Mouse (Mus musculus) A20 (cell line): ENCODE data around the gene Efcab5.

Experiments used
- DNase-seq: peaks from one replicate; pipeline ENCODE4 v3.0.0-alpha.2; 2011; ENCODE audit warnings: low read depth, low spot score

Efcab5 gene

DNA sequence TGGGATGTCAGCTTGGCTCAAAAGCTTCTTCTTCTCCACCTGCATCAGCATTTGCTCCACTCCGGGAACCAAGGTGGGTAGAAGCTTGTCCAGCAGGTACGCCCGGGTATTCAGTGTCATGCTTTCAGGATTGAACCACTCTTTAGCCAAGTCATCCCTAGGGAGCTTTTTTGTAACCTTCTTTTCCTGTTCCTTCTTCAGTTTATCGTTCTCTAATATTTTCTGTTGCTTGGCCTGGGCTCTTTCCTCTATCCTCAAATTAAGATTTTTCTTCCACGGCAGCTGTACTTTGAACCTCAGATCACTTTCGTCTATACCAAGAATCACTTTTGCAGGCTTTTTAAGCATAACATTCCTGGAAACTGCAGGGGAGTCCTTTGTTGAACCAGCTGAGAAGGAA lies at the start of gene Efcab5:
TSS of gene Efcab5 (minus strand) at position 101 of the 400 bp plus-strand sequence.
- DNase-seq: no peak

DNA sequence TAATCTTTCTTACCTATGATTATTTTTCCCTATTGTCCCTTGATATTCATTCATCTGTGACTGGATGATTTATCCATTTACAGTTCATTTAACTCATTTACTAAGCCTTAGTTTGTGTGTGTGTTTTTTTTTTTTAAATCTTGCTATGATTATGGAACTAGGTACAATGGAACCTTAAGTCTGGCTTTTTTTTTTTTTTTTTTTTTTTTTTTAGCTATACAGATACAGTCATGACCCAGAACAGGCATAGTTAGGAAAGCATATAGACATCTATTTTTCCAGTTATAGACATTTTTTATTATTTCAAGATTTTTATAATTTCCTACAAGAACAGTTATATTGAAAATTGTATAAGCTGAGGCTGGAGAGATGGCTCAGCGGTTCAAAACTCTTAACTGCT lies 46.5 kb upstream of the Efcab5 start:
- DNase-seq: no peak

DNA sequence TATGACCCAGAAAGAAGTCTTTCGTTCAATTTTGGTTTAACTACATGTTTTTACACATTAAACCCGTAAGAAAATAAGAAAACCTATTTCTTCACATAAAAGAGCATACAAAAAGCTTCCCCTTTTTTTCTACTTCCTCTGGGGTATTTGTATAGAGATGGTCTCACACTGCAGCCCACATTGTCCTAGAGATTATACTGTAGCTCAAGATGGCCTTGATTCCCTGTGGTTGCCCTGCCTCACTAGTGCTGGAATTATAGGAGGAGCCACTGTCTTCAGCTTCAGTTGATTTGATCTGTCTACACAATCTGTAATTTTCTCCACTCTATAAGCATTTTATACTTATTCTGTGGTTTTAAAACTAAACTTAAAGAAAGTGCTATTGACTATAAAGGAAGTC lies 42.7 kb upstream of the Efcab5 start:
- no peak for DNase-seq

DNA sequence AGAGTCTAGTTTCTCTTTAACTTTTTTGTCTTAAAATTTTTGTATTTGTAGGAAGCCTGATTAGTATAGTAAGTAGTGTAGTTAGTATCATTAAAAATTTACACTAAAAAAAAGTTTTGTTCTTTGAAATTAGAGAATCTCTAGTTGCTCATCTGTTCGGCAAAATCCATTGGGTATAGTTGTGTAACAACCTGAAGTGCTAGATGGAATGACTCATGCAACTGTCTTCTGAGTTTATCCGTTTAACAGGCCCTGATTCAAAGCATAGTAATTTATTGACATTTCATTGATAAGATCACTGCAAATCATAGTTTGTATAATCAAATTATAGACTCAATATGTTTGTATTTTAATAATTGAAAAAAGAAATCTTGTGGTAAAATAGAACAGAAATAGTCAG lies 42.0 kb upstream of the Efcab5 start:
- no peak for DNase-seq

DNA sequence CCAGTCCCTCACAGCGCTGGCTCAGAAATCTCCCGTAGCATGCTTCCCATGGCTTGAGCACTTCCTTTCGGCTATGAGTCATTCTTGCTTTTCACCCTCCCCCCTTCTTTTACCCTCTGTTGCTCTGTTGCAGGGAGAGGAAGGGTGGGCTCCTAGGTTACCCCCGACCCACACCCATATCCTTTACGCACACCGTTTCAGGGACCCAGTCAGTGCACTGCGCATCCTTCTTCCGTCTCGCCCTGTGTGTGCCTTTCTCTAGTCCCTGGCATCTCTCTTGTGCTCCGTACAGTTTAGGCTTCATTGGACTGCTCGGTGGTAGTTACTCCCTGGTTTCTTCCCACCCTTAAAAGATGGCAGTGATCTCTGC lies 28.0 kb upstream of the Efcab5 start:
- no peak for DNase-seq

DNA sequence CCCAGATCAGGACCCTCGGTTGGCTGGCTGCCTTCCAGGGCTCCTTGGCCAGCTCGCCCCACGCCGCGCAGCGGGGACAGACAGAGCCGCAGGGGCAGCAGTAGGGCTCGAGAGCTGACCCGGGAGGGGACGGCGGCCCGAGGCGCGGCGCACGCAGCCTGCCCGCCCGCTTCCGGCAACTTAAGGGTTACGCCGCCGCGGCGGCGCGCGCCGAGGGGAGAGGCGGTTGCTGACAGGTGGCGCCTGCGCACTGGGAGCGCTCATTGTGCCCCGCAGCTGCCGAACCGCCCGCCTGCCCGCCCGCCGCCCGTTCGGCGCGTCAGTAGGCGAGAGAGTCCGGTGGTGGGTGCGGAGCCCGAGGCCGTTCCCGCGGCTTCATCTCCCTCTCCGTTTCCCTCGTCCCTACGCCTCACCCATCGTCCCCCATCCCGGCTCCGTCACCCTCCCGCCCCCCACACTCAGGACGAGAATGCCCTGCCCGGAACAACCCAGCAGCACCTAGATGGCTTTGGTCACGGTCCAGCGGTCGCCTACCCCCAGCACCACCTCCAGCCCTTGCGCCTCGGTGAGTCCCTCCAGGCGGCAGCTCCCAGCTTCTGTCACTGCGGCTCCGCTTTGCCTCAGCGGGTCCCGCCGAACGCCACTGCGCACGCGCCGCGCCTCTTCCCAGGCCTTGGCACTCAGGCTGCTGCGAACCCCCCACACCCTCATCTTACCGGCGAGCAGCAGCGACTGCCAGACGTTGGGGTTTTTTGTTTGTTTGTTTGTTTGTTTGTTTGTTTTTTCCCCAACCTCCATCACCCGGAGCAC lies 27.4 kb upstream of the Efcab5 start, which contains the start of gene Ssh2:
TSS of gene Ssh2 (plus strand) at position 337 of the 810 bp plus-strand sequence.
- DNase-seq: peak; percentile 96

DNA sequence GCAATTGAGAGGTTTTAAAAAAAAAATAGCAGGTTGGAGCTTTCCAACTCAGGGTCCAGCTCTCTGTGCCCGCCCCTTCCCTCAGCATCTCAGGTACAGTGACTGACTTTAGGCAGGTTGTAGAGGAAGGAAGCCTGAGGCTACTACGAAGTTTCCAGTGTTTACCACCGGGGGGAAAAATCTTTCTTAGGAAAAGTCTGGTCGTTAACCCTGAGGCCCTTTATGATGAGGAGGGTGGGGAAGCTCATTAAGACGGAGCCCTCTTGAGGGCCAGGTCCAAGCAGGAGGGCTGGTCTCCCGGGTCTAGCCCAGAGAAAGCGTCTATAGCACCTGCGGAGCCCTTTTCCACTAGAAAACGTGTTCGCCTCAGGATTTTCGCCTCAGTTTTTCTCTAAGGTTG lies 26.7 kb upstream of the Efcab5 start:
- no peak for DNase-seq

DNA sequence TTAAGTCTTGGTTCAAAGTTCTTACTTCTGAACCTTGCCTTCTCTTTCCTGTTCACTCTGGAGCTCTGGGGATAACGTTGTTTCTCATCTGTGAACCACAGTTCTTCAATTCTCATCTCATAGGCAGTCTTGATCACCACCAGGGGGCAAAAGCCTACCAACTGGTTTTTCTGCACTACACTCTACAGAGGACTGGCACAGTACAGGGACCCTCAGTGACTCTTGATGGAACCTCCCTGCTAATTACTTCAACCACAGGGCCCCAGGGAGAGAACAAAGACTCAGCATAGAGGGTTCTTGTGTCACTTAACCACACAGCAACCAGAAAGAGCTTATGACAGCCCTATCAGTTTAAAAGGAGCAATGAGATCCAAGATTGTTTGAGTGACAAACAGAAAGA lies 26.0 kb upstream of the Efcab5 start:
- DNase-seq: peak; percentile 90

DNA sequence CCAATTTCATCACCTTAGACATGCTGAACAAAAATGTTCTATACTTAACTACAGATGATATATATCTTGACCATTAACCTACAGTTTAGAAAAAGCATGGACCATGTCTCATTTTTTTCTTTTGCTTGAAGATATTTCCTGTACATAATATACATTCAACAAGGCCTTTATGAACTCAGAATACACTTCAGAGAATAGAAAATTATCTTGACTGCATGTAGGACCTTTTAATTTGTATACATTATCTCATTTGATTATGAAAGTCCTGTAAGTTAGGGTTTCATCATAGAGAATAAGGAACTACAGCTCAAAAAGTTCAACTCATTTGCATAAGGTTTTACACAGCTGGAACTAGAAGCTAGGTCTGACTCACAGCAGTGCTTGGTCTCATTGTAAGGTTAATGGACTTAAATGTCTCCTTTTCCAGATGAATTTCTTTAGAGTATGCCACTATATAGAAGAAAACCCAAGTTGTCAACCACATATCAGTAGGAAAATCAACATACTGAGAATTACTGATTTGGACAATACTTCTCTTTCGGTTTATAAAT lies 25.4 kb upstream of the Efcab5 start:
- peak; percentile 70 for DNase-seq

DNA sequence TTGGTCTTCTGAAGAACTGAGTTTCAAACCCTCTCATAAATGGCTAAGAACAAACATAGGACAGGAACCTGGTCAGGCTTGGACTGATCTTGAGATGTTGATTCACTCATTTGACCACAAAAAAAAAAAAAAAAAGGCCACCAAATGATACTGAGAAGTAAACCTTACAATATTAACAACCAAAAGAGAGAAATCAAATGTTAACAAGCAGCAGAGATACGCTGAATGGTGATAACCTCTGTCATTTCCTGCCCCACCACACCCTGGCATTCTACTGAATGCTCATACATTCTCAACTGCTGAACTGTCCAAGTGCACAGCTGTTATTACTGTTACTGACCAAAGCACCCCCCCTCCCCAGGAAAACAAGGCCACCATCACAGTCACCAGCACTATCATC lies 11.9 kb upstream of the Efcab5 start:
- DNase-seq: no peak

DNA sequence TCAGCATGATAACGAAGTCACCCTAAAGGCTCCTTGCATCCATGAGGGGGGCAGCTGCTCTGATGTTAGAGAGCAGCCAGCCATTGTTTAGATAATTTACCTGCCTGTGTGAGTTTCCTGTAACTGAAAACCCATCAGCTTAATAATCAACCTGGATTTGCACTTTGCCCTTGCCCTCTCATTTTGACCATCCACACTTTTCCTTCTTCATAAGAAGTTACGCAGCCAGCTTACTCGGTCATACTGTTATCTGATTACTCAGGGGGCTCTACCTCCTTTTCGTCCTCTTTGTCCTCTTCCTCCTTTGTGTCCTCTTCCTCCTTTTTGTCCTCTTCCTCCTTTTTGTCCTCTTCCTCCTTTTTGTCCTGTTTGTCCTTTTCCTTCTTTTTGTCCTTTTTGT lies 10.9 kb upstream of the Efcab5 start:
- DNase-seq: no peak

DNA sequence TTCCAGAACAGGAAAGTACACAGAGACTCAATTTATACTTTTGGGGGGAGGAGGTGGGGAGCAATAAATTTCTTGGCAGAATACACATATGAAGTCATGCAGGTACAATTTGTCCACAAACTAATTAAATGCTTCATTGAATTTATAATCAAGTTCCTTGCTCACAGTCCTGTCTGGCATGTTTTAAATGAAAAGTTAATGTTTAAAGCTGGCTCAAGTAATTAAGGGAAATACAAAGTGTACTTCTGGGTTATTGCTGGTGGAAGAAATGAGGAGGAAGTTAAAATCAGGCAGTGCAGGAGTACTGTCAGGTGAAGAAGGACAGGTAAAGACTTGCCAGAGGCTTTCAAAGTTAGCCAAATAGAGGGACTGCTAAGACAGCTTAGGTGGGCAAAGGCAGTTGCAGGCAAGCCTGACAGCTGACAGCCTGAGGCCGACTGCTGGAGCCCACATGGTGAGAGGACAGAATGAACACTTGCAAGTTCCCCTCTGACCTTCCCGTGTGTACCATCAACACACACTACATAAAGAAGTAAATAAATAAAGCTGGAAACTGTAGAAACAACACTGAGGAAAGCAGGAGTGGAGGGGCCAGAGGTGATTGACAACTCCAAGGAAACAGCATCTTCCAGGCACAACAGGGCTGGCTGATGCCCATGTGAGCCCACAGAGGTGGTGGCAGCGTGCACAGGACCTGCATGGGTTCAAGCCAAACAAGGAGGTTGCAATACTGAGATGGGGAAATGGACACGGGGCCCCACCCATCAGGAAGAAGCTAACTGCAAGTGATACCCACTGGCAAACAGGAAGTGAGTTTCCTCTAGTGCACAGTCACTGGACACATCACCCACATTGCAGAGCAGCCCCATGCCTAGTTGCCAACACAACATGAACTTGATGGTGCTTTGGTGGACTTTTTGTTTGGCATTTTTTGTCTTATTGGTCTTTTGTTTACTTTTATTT lies 7.7 kb upstream of the Efcab5 start:
- DNase-seq: peak; percentile 60

DNA sequence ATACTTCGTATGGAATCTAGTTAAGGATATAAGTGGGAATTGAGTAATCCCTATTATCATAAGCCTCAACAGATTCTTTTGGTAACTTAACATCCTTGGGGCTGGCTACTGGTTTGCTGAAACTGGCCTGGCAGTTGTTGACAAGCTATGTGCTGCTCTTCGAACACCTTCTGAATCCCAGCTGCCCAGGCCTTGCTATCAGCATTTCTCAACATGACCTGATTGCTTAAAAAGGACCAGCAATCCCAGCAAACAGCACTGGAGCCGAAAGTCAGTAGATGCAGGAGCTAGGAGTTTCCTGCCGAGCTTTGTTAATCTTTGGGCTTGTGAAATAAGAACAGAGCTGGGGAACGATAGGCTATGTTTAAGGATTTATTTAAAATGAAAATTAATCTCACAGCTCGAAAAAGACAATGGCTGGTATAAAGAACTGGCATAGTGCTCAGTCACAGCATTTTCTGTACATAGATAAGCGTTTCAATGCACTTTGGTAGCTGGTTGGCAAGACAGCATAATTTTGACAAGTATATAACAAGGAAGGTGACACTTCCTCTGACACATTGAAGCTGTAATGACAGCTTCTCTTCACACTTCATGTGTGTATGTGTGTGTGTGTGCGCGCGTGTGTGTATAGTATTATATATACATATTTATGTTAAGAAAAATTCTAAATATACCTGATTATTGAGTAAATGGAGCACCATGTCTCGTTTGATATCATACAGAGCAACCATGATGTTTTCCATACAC lies 6.8 kb upstream of the Efcab5 start:
- DNase-seq: no peak

DNA sequence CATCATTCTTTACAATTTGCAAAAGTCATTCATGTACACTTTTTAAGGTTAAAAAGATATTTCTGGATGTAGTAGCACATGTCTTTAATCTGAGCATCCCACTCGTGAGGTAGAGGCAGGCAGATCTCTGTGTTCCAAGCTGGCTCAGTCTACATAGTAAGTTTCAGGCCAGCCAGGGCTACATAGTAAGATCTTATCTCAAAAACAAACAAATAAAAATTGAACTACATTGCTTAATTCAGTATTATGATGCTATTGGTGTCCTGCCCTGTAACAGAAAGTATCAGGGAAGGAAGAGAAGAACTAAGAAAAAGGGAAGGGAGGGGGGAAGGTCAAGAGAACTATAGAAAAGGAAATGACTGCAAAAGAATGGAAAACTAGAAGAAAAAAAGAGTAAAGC lies 6.0 kb upstream of the Efcab5 start:
- DNase-seq: no peak

DNA sequence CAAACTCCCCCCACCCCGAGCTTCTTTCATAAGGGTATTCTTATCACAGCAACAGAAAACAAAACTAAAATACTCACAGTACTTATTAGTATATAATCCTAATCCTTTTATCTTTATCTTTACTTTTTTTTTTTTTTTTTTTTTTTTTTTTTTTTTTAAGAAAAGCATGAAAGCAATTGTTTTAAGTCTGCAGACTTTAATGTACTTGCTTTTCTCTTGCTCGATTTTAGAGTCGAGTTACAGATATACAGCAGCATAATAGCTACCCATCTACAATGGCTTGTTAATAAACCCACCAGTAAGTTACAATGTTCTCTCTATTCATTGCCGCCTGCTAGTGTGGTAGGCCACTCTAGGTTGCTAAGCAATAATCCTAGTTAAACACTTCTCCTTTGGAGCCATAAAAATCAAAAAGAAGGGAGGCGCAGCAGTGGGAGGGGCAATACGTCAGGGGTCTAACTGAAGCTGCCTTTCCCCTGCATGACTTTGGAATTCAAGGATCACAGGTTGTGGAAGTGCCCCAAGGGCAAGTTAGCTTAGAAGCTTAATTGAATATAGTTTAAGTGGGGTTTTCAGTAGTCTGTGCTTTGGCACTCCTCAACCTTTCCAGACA lies 5.3 kb upstream of the Efcab5 start:
- no peak for DNase-seq

DNA sequence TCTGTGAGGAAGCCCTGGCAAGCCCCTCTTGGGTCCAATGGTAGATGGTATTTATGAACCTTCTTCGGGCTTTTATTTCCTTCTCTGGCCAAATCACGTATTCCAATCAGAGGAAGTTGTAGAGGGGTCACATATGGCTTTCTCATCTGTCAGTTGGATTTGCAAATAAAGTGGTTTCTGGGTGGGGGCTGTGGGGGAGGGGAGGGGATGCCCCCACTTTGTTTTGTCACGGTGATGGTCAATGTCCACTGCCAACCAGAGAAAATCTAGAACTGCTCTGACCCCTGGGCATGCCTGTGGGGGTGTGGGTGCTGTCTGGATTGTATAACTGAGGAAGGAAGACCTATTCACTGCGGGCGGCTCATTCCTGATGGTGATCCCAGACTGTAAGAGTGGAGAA lies 4.6 kb upstream of the Efcab5 start:
- peak; percentile 14 for DNase-seq

DNA sequence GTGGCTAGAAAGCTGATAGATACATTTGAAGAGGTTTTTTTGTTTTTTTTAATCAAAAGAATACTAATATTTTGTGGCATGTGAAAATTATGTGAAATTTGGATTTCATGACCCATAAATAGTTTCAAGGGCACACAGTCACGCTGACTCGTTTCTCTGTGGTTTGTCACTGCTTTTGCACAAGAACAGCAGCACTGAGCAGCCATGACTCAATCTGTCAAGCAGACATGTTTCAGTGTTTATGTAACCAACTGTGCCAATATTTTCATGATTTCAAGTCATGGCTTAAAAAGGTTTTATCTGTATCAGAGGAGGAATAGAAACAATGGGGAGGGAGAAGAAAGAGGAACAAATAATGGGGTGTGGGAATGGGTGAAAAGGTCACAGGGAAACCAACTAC lies 3.8 kb downstream of the Efcab5 start:
- DNase-seq: peak; percentile 42

DNA sequence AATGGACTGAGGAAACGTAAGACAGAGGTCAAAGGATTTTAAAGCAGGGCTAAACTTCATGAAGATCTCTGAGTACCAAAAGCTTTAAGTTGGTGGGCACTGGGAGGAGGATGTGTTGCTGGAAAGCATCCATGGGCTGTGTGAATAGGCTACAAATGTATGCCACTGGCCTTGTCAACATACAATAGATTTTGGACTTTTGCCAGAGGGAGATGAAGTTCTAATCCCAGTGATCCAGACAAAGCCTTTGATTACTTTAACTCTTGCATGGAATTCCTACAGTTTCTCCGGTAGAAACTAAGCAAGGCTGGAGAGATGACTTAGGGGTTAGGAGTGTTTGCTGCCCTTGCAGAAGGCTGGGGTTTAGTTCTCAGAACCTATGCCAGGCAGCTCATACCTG lies 6.2 kb downstream of the Efcab5 start:
- no peak for DNase-seq

DNA sequence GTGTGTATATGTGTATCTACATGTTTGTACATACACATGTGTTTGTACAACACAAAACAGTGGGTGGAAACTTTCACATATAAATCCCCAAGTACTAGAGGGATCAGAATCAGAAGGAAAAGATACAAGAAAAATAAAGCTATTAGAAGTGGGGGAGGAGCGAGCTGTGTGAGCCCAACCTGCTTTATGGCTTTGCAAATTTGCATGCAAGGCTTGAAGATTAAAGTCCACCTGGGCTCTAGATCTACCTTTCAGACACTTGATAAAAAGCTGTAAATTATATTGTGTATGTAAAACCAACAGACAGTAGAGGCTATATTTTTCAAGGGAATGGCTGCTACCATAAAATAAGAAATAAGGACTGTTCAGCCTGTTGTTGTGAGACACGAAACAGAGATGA lies 6.7 kb downstream of the Efcab5 start:
- no peak for DNase-seq

DNA sequence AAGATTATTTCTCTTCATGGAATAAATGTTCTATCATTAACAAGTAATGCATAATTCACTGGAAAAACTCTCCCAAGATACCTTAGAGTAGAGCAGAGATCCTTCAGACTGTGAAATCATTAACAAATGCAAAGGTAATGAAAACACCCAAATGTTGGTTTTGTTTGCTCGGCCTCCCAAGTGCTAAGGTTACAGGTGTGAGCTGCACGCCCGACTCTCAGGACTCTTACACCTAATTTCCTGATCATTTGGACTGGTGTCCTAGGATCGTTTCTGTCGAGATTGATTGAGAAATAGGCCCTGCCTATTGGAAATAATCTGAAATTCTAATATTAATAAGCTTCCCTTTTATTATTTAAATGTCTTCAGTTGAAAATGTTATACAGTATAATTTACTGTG lies 7.2 kb downstream of the Efcab5 start:
- no peak for DNase-seq

DNA sequence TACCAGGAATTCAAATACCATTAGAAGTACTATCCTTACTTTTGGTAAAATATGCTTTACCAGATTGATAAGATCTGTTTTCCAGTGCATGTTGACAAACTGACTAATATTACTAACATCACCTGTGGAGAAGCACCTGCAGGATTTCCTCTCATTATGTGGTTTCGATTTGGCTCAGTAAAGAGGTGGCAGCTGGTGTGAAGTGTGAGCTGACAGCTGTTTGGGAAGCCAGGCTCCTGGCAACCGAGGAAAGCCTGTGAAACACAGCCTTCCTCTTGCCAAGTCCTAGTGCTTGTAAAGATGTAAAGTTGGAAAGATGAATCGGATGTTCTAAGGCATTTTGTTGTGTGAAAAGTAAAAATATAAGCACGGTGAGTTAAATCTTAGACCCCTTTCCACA lies 7.9 kb downstream of the Efcab5 start:
- DNase-seq: peak; percentile 66
